Mouse (Mus musculus): ENCODE measurements at regions not wholly inside any gene's neighbourhood (a gene's known extent, or its start where the extent isn't known, plus 50 kb on each side); places are given as distances from the start of the nearest gene placed in this dataset.
A peak's percentile ranks its signal among the peaks of the same experiment; 100 is the strongest.

GRCm38 (mm10) chrX:60833456-60833855 lies 59.8 kb downstream of the Sox3 start:
- no peak for DNase-seq (ENCODE audit: low spot score in 2 of 2)

DNA sequence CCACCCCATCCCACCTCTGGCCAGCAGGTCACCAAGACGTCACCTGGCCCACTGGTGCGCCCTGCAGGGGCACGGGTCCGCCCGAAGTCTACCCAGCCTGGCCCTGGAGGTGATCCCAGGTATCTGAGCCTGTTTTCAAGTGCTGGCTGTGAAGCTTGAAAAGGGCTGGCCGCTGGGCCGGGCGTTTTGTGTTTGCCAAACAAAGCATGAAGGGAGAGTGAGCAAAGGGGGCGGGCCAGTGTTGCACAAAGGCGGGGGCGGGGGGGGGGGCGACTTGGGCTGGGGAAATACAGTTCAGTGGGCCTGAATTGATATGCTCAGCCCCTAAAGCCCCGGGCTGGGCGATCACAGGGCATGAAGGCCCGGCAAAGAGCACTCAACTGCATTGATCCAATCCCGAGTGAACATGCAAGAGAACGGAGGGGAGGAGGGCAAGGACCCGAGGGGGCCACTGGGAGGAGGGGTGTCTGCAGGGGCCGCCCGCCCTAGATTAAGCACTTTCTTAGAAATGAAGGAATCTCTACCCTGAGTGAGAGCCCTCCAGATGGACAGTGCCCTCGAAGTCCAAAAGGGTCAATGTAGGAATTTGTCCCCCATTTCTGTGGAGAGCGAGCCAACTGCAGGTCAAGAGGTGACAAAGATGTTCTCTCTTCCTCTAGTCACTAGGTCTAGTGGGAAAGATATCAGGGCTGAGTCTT lies 61.8 kb downstream of the Sox3 start:
- no peak for DNase-seq (ENCODE audit: low spot score in 2 of 2)

DNA sequence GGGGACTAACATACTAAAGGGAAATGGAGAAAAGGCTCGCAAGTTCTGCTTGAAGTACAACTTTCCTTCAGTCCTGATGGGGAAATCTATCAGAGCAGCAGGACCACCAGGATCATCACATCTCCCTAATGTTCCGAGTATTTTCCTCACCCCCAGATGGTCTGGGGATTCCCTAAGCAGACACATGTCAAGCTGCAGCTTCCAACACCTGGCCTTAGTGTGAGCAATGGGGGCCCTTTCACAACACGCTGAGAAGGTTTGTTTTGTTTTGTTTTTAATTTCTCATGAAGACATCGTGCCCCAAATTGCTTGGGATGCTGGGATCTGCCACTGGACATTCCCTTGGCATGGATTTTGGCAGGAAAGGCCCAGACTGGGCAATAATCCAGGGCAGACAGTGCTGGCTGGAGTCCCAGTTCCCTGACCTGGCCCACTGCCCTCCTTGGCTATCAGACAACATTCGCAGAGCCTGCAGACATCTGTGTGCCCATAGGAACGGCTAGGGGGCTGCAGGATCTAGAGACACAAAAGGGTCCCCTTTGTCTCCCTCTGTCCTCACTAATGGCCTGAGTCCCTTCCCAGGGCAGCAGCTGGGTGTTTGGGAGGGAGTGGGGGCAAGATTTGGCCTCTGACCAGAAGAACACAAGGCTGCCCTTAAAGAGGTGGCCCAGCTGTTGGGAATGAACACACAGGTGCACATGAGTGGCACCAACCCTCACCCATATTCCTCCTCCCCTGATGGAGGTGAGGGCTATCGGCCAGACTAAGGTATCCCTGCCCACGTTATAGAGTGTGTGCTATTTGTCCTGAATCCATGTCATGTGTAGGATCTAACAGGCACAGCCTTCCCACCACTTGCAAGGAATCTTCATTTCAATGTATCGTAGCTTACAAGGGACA lies 67.8 kb downstream of the Sox3 start:
- peak in 1 of 2 experiments; percentile 56 for DNase-seq (ENCODE audit: low spot score in 2 of 2)

- DNase-seq (ENCODE audit: low spot score in 2 of 2) = no peak
Measured at GRCm38 (mm10) chrX:60798567-60798966, 94.7 kb downstream of the Sox3 start.

DNA sequence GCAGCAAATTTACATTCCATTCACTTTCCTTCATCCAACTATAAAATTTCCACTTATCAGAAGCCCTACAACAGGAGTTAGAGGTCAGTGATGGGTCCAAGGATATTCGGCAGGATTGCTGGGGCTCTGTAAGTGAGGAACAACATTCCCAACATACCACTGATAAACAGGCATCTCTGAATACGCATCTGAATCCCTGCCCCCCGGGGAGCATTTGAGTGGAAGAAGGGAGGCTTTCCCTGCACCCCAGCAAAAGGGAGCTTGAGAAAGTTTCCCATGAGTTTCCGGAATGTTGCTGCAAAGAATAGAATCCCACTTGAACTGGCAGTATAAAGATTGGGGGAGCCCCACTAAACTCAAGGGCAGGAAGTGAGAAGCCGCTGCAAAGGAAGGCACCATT lies 112.5 kb downstream of the Sox3 start:
- no peak for DNase-seq (ENCODE audit: low spot score in 2 of 2)

DNA sequence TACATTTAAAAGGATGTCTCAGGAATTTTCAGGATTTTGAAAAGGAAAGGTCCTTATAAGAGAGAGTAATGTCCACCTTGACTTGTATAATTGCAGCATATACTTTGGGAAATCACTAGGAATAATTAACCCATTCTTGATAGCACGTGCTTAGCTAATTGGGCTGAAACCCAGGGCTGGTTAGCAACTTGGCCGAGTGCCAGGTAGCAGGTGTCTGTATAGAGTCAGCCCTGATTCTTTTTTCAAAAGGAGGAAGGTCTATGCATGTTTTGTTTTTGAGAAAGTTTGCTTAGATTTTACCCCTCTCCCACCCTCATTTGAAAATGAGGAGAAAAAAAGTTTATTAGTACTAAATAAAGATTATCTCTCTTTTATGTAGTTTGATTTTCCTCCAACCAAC lies 113.1 kb downstream of the Sox3 start:
- no peak for DNase-seq (ENCODE audit: low spot score in 2 of 2)

DNA sequence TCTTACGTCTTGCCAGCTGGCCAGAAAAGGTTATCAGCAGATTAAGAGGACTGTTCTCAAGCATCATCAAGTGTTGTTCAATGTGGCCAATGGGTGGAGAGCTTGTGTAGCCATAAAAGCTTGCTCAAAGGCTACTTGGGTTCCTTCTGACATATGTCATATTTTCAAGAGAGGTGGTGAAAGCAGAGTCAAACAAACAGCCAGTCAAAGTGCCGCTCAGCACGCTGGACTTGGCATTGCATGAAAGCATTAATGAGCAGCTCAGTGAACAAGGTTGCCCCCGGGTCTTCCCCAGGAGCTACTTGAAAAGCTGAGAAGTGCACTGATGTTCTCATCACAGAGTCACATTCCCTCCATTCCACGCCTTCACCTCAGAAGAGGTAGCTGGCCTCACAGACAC lies 119.6 kb downstream of the Sox3 start:
- no peak for DNase-seq (ENCODE audit: low spot score in 2 of 2)

GRCm38 (mm10) chrX:60772439-60772838 lies 120.8 kb downstream of the Sox3 start:
- DNase-seq (ENCODE audit: low spot score in 2 of 2) = no peak

DNA sequence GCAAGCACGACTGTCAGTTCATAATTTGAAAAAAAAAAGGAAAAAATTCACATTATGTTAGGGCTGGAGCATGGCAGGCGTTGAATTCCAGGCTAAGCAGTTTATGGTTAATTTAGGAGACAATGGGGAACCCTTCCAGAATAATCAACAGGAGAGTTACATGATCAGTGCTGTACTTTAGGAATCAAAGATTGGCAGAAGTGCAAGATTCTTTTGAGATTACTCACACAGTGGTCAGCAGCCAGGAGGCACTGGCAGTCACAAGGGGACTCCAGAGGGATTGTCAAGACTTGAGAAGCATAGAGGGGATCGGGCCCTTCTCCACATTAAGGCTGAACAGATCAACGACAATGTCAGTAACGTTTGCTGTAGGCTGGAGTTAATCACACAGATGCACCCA lies 142.8 kb downstream of the Sox3 start:
- DNase-seq (ENCODE audit: low spot score in 2 of 2) = no peak

DNA sequence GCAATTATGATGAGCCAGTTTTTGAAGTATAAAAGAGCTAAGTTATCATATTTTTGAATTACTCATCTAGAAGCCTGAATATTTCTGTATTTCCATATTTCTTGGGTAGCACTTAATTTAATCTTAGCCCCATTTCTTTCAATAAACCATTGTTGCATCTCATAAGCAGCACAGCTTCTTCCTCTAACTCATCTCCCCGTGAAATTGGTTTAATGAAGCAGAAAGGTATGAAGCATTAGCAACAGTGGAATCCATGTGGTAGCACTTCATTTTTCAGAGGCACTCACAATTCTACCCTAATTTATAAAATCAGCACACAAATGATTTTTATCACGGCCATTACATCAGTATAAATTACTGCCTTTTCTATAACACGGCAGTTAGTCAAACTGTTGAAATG lies 149.3 kb downstream of the Sox3 start:
- DNase-seq (ENCODE audit: low spot score in 2 of 2) = no peak

GRCm38 (mm10) chrX:60743020-60743707 lies 150.1 kb downstream of the Sox3 start:
- no peak for DNase-seq (ENCODE audit: low spot score in 2 of 2)

- no peak for DNase-seq (ENCODE audit: low spot score in 2 of 2)
Measured at GRCm38 (mm10) chrX:60719428-60720151, 127.1 kb upstream of the Atp11c start.

DNA sequence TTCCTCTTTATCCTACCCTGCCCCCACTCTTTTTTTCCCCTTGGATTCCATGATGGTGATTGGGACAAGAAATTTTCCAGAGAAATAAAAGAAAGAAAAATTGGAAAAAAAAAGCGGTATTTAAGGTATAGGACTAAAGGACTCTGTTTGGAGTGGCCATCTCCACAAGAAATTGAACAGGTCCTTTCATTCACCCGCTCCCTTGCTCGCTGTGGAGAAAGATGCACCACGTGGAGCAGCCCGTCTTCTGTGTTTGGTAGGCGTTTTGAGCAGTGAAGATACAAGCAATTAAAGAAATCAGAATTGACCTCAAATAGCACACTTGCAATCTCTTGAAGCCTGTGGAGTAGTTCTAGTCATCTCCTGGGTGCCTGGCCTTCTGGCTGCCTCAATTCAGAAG lies 126.3 kb upstream of the Atp11c start:
- DNase-seq (ENCODE audit: low spot score in 2 of 2) = no peak

GRCm38 (mm10) chrX:60718156-60718769 lies 125.8 kb upstream of the Atp11c start:
- no peak for DNase-seq (ENCODE audit: low spot score in 2 of 2)

- DNase-seq (ENCODE audit: low spot score in 2 of 2) = no peak
Measured at GRCm38 (mm10) chrX:60681036-60681706, 88.7 kb upstream of the Atp11c start.

DNA sequence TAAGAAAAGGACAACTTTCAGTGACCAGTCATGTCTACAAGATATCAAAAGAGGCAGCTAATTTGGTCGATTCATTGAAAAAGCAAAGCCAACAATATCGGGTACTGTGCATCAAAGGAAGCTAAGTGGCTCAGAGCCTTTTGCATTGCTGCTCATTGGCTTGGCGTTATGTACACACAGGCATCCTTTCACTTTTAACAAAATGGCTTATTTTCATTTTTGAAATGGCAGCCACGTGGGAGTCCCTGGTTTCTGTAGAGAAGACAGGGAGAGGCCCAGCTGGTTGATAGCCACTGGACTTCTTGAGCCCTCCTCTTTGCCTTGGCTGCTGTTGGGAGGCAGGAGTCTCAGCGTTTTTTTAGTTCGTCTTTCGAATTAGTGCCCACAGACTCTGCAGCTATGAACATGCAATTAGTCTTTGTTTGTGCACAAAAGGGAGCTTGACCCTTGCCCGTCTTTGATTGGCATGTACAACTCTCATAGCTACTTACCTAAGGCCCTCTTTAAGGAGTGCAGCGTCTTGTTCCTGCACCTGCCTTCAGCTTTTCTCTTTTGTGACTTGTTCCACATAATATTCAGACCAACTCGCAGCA lies 52.3 kb upstream of the Atp11c start:
- DNase-seq (ENCODE audit: low spot score in 2 of 2) = no peak
